Mouse (Mus musculus): Measurements from ENCODE around the gene Atp5j2.

The Atp5j2 gene

GRCm38 (mm10) chr5:145201321-145201991 lies 9.6 kb upstream of the Atp5j2 start, which contains the start of gene Zkscan14:
Gene Zkscan14 (minus strand): TSS chr5:145201868.
- peak; percentile 53 to 74 for DNase-seq (ENCODE audit: low spot score in 2 of 2)

- DNase-seq (ENCODE audit: low spot score in 2 of 2): no peak
Observed at GRCm38 (mm10) chr5:145200387-145200786, 8.5 kb upstream of the Atp5j2 start.

- DNase-seq (ENCODE audit: low spot score in 2 of 2): peak; percentile 79 to 84
Observed at GRCm38 (mm10) chr5:145190875-145191798, 725 bp downstream of the Atp5j2 start.

- no peak for DNase-seq (ENCODE audit: low spot score in 2 of 2)
Observed at GRCm38 (mm10) chr5:145190373-145190772, 1.5 kb downstream of the Atp5j2 start.

GRCm38 (mm10) chr5:145189416-145189815 lies 2.4 kb downstream of the Atp5j2 start:
- DNase-seq (ENCODE audit: low spot score in 2 of 2): no peak

GRCm38 (mm10) chr5:145185244-145185643 lies 6.6 kb downstream of the Atp5j2 start:
- no peak for DNase-seq (ENCODE audit: low spot score in 2 of 2)

GRCm38 (mm10) chr5:145178461-145178980 lies 13.3 kb downstream of the Atp5j2 start:
- no peak for DNase-seq (ENCODE audit: low spot score in 2 of 2)

- no peak for DNase-seq (ENCODE audit: low spot score in 2 of 2)
Observed at GRCm38 (mm10) chr5:145167306-145167661, 24.6 kb downstream of the Atp5j2 start.

GRCm38 (mm10) chr5:145166536-145167305 lies 25.1 kb downstream of the Atp5j2 start, which contains the start of the genes Ptcd1 and Cpsf4:
Gene Ptcd1 (minus strand): TSS chr5:145167108.
Gene Cpsf4 (plus strand): TSS chr5:145167213.
- peak; percentile 98 for DNase-seq (ENCODE audit: low spot score in 2 of 2)

GRCm38 (mm10) chr5:145165184-145165583 lies 26.7 kb downstream of the Atp5j2 start:
- DNase-seq (ENCODE audit: low spot score in 2 of 2): no peak

- no peak for DNase-seq (ENCODE audit: low spot score in 2 of 2)
Observed at GRCm38 (mm10) chr5:145164710-145165109, 27.2 kb downstream of the Atp5j2 start.

- no peak for DNase-seq (ENCODE audit: low spot score in 2 of 2)
Observed at GRCm38 (mm10) chr5:145161361-145161760, 30.5 kb downstream of the Atp5j2 start.

GRCm38 (mm10) chr5:145152690-145153089 lies 39.2 kb downstream of the Atp5j2 start:
- DNase-seq (ENCODE audit: low spot score in 2 of 2): no peak

GRCm38 (mm10) chr5:145149294-145149693 lies 42.6 kb downstream of the Atp5j2 start:
- no peak for DNase-seq (ENCODE audit: low spot score in 2 of 2)

- no peak for DNase-seq (ENCODE audit: low spot score in 2 of 2)
Observed at GRCm38 (mm10) chr5:145147748-145148147, 44.1 kb downstream of the Atp5j2 start.

GRCm38 (mm10) chr5:145140611-145141010 lies 51.3 kb downstream of the Atp5j2 start:
- DNase-seq (ENCODE audit: low spot score in 2 of 2): peak in 1 of 2 experiments; percentile 30

- peak; percentile 88 to 91 for DNase-seq (ENCODE audit: low spot score in 2 of 2)
Observed at GRCm38 (mm10) chr5:145139571-145140519, 52.0 kb downstream of the Atp5j2 start, which contains the start of the genes Pdap1 and Bud31. Gene Pdap1 (minus strand): TSS chr5:145140238. Gene Bud31 (plus strand): TSS chr5:145140362.

- DNase-seq (ENCODE audit: low spot score in 2 of 2): no peak
Observed at GRCm38 (mm10) chr5:145138836-145139235, 53.0 kb downstream of the Atp5j2 start.
